Mouse (Mus musculus): ENCODE measurements around the gene Sfxn5.

The Sfxn5 gene

GRCm38 (mm10) chr6:85333000-85333669 is at the start of gene Sfxn5:
Gene Sfxn5 (minus strand): TSS chr6:85333422.
- in situ Hi-C loops (cut with MboI; ENCODE audit: unreplicated experiment in 2 of 2): loop anchor here in 1 of 2 experiments (25.0 kb wide), 1 partner anchor 1029 kb away; the partner anchor contains the start of genes Fam136a and Snrpg

DNA sequence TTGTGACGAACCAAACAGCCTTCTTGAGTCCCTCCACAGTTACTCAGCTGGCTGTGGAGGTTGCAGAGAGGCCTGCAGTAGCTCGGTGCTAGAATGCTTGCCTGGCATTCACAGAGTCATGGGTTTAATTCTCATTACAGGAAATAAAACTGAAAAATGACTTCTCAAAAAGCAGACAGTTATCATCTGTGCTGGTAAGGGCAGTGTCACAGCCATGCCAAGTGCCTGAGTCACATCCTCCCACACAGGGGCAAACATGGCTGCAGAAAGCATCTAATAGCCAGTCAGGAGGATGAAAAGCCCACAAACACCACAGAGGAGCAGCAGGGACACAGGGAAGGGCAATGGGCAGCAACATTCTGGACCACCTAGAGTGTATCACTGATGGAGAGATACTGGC is 49.6 kb upstream of the Sfxn5 start:
- in situ Hi-C loops (cut with MboI; ENCODE audit: unreplicated experiment in 2 of 2): no loop called here

DNA sequence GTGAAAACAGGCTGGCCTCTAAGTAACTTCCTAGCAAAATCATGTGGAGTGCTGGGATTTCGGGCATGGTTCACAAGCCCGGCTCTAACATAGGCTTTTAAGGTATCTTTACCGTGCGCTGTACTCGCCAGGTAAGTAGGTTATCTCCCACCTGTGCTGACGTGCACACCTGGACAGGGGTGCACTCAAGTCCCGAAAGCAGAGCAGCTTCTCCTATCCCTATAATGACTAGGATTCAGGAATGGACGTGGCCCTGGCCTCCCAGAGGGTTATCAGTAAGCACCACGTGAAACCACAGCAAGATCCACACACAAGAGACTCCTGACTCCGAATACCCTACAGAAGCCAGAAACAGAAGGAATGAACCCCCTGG is 48.4 kb upstream of the Sfxn5 start:
- in situ Hi-C loops (cut with MboI; ENCODE audit: unreplicated experiment in 2 of 2): no loop called here

GRCm38 (mm10) chr6:85380901-85381647 is 47.9 kb upstream of the Sfxn5 start:
- in situ Hi-C loops (cut with MboI; ENCODE audit: unreplicated experiment in 2 of 2): no loop called here

DNA sequence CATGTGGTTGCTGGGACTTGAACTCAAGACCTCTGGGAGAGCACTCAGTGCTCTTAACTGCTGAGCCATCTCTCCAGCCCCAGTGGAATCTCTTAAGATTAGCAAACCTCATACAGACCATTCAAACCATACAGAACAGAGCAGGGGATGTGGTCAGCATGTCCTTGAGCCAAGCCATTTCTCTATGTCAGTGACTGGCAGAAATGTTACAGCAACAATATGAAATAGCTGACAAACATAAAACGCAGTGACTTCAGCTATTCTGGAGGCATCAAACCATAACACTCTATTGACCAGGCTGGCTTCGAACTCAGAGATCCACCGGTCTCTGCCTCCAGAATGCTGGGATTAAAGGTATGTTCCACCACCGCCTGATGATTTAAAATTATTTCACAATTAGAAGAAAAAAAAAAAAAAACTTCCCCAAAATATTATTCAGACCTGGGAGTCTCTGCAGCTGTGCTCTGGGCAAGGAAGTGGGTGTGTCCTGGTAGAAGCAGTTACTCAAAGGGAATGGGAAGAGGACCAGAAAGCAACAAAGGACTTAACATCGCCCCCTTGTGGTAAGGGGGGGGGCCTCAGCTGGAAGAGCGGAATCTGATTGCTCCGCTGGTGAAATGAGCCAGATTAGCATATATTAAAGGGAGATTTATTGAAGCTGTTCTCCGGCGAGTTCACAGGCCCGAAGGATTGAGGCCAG is 47.1 kb upstream of the Sfxn5 start:
- in situ Hi-C loops (cut with MboI; ENCODE audit: unreplicated experiment in 2 of 2): no loop called here

- in situ Hi-C loops (cut with MboI; ENCODE audit: unreplicated experiment in 2 of 2): no loop called here
Measured at GRCm38 (mm10) chr6:85378629-85379028, 45.4 kb upstream of the Sfxn5 start.

GRCm38 (mm10) chr6:85377876-85378275 is 44.7 kb upstream of the Sfxn5 start:
- in situ Hi-C loops (cut with MboI; ENCODE audit: unreplicated experiment in 2 of 2): no loop called here

- in situ Hi-C loops (cut with MboI; ENCODE audit: unreplicated experiment in 2 of 2): no loop called here
Measured at GRCm38 (mm10) chr6:85377066-85377734, 44.0 kb upstream of the Sfxn5 start.

- in situ Hi-C loops (cut with MboI; ENCODE audit: unreplicated experiment in 2 of 2): no loop called here
Measured at GRCm38 (mm10) chr6:85374734-85375114, 41.5 kb upstream of the Sfxn5 start.

- in situ Hi-C loops (cut with MboI; ENCODE audit: unreplicated experiment in 2 of 2): no loop called here
Measured at GRCm38 (mm10) chr6:85373951-85374733, 40.9 kb upstream of the Sfxn5 start, which contains the start of gene Rab11fip5. Gene Rab11fip5 (minus strand): TSS chr6:85374634.

DNA sequence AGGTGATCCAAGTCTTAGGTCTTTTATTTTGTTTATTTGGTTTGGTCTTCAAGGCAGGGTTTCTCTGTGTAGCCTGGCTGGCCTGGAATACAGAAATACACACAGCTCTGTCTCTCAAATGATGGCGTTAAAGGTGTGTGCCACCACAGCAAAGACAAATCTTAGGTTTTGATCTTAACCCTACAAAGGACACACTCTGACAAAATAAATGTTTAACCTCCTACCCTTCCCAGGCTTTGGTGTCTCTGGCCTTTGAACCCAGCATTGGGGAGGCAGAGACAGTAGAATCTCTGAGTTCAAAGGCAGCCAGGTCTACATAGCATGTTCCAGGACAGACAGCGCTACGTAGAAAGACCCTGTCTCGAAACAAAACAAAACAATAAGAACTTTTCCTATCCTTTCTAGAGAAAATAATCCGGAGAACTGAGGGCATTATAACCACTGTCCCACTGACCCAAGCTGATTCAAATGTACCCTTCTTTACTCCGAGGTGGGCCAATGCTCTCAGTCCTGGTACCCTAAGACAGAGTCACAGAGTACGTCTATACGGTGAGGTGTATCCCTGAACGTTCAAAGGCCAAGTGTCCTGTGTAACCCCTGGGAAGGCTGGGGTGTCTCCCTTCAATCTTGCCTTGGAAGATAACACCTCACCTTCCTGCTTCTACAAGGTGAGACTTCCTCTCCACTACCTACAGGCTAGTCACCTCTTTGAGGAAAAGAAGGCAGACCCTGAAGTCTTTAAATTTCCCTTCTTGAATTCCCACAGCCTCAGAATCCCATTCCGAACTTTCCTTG is 40.0 kb upstream of the Sfxn5 start:
- in situ Hi-C loops (cut with MboI; ENCODE audit: unreplicated experiment in 2 of 2): no loop called here

GRCm38 (mm10) chr6:85372496-85372895 is 39.3 kb upstream of the Sfxn5 start:
- in situ Hi-C loops (cut with MboI; ENCODE audit: unreplicated experiment in 2 of 2): no loop called here

GRCm38 (mm10) chr6:85371859-85372405 is 38.7 kb upstream of the Sfxn5 start:
- in situ Hi-C loops (cut with MboI; ENCODE audit: unreplicated experiment in 2 of 2): no loop called here

- in situ Hi-C loops (cut with MboI; ENCODE audit: unreplicated experiment in 2 of 2): no loop called here
Measured at GRCm38 (mm10) chr6:85370666-85371430, 37.6 kb upstream of the Sfxn5 start.

- in situ Hi-C loops (cut with MboI; ENCODE audit: unreplicated experiment in 2 of 2): no loop called here
Measured at GRCm38 (mm10) chr6:85370041-85370440, 36.8 kb upstream of the Sfxn5 start.

- in situ Hi-C loops (cut with MboI; ENCODE audit: unreplicated experiment in 2 of 2): no loop called here
Measured at GRCm38 (mm10) chr6:85369181-85369860, 36.1 kb upstream of the Sfxn5 start.

DNA sequence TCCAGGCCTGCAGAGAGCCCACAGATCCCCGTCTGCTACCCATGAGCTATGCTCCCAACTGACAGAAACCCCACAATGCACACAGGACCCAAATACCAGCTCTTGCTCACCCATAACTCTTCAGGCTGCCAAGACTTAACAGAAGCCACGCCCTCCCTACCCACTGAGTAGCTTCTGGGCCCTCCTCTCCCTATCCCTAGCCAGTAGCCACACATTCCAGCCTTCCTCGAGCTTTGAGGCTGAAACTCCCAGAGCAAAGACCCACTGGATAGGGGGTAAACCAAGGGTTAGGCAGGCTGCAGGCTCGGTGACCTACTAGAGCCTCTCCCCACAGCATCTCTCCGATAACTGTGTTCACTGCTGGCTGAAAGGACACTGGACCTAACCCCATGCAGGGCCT is 35.5 kb upstream of the Sfxn5 start:
- in situ Hi-C loops (cut with MboI; ENCODE audit: unreplicated experiment in 2 of 2): no loop called here

DNA sequence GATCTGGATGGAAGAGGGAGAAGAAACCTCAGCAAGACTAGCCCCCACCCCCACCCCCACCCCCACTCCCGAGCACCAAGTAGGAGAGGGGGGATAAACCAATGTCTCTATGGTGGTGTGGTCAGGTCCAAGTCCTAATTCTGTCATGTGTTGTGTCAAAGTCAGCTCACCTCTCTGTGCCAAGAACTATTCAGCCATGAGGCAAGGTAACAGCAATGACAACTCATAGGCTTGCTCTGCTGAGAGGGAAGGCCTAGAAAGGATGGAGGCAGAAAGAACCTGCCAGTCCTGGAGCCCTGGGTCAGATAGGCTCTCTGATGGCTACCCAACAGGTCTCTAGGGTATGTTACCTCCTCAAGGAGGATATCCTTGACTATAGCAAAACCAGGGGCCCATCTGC is 34.9 kb upstream of the Sfxn5 start:
- in situ Hi-C loops (cut with MboI; ENCODE audit: unreplicated experiment in 2 of 2): no loop called here
